Comparison of ENCODE assay signal across 28 mouse cellular contexts in the genomic region with DNA sequence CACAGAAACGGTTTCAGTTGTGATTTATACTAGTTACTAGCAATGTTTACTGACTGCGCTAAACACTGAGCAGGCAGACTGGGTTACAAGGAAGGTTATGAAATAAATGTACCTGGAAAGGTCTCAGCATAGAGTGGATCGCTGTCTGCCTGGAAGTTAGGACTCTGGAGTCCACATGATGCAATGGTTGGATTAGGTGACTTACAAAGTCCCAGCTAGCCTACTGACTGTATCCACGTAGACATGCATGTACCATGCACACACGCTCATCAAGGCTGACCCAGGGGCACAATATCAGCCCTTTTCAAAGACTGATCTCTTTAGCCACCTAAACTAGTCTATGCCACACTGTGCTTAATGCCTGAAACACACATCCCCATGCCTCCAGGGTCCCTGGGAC. TPM values are rescaled to one million over a fixed set of nuclear protein-coding genes. Genes with fewer than 3 reads are reported as not detected.
"Had no signal": no experiment of that assay in that cellular context is flagged by ENCODE, and none has a peak within 500 bp of the region (broad histone marks: within the 10 kb centered on the region; RNA-seq: fewer than 3 reads in every experiment).

No protein-coding gene starts in this region.

- ATAC-seq: midbrain, embryonic 15.5 days had no signal

- H3K9me3 ChIP-seq: limb, embryonic 10.5 days; limb, embryonic 13.5 days; lung, embryonic 15.5 days; midbrain, embryonic 12.5 days; midbrain, embryonic 15.5 days; neural tube, embryonic 12.5 days; neural tube, embryonic 15.5 days had no signal

- DNase-seq: kidney, adult 18-20 months; kidney, adult 9 months; kidney, postnatal 25 days; layer of hippocampus, adult 9-11 months; lung, adult 18-20 months; lung, postnatal 10 days; lung, postnatal 36 days; right cerebral cortex, adult 18-20 months; right cerebral cortex, postnatal 14 days; right cerebral cortex, postnatal 4 days; thymus, adult 2 months; thymus, postnatal 14 days; thymus, postnatal 4 days had no signal

- H3K27me3 ChIP-seq: limb, embryonic 13.5 days; lung, embryonic 15.5 days; midbrain, embryonic 15.5 days; neural tube, embryonic 12.5 days; neural tube, embryonic 15.5 days had no signal

- H3K27ac ChIP-seq: kidney, postnatal 0 days; layer of hippocampus, adult 2 months; limb, embryonic 10.5 days; limb, embryonic 13.5 days; lung, embryonic 15.5 days; midbrain, embryonic 12.5 days; midbrain, embryonic 15.5 days; neural tube, embryonic 12.5 days; neural tube, embryonic 15.5 days; stomach, postnatal 0 days had no signal

- H3K4me3 ChIP-seq: layer of hippocampus, adult 2 months; limb, embryonic 10.5 days; limb, embryonic 13.5 days; lung, embryonic 15.5 days; midbrain, embryonic 12.5 days; midbrain, embryonic 15.5 days; neural tube, embryonic 12.5 days; neural tube, embryonic 15.5 days had no signal

- H3K4me2 ChIP-seq: limb, embryonic 13.5 days; lung, embryonic 15.5 days; midbrain, embryonic 12.5 days; midbrain, embryonic 15.5 days; neural tube, embryonic 12.5 days; neural tube, embryonic 15.5 days had no signal

- H3K36me3 ChIP-seq: limb, embryonic 10.5 days; limb, embryonic 13.5 days; lung, embryonic 15.5 days; midbrain, embryonic 12.5 days; midbrain, embryonic 15.5 days; neural tube, embryonic 12.5 days; neural tube, embryonic 15.5 days had no signal

- H3K4me1 ChIP-seq: limb, embryonic 10.5 days; lung, embryonic 15.5 days had no signal

- H3K9ac ChIP-seq: limb, embryonic 13.5 days; lung, embryonic 15.5 days; midbrain, embryonic 12.5 days; midbrain, embryonic 15.5 days; neural tube, embryonic 12.5 days; neural tube, embryonic 15.5 days had no signal

RNA-seq across cellular contexts. Expression of a gene that starts 9.0 kb away (rescaled TPM):
- total RNA-seq: layer of hippocampus, adult 2 months; layer of hippocampus, postnatal 25 days; left cerebral cortex, adult 18-20 months; left cerebral cortex, postnatal 25 days; megakaryocyte progenitor cell, adult 5-6 weeks had no signal
- polyA plus RNA-seq: large intestine, adult 2 months; limb, embryonic 10.5 days; limb, embryonic 13.5 days; lung, embryonic 15.5 days; midbrain, embryonic 12.5 days; midbrain, embryonic 15.5 days; neural tube, embryonic 15.5 days; thymus, adult 2 months had no signal
